Mouse (Mus musculus): ENCODE results near the gene Rpl18.

Gene Rpl18

DNA sequence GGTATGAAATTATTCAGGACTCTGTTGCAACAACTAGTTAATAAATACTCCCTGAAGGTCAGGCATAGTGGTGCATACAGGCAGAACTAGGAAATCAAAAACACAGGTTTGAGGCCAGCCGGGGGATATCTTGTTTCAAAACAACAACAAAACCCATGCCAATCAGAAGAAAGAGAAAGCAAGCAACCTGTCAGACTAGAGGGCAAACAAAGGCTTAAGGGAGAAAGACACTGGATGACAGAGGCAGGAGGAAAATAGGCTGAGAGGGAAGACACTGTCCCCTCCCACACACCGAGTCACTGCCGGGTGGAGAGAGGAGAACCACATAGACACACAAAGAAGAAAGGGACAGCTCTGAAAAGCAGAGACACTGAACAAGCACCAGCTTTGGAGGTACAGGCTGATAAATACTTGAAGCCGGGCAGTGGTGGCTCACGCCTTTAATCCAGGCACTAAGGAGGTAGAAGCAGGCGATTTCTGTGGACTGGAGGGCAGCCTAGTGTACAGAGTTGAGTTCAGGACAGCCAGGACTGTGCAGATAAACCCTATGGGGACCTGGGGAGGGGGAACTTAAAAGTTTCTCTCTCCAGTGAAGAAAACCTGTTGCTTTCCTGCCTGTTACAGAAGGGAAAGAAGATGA lies 1.3 kb upstream of the Rpl18 start:
- DNase-seq (ENCODE audit: low spot score), result no peak

DNA sequence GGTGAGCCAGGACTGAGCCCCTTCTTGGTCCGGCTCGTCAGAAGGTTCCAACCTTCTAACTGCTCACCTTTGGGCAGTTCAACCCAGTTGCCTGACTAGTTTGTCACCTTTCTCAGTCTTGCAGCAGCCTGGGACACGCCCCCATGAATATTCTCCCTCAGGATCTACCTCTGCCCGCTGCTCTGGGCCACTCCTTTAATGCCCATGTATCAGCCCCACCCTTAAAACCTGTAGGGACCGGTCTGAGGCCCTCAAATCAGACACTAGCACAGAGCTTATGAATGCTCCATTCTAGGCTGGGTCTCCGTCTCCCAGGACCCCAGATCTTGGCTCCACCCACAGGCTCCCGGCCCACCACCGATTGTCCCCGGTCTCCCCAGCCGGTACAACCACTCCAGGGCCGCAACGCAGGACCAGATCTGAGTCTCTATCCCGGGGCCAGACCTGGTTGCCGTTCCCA lies 597 bp upstream of the Rpl18 start:
- no peak for DNase-seq (ENCODE audit: low spot score)

DNA sequence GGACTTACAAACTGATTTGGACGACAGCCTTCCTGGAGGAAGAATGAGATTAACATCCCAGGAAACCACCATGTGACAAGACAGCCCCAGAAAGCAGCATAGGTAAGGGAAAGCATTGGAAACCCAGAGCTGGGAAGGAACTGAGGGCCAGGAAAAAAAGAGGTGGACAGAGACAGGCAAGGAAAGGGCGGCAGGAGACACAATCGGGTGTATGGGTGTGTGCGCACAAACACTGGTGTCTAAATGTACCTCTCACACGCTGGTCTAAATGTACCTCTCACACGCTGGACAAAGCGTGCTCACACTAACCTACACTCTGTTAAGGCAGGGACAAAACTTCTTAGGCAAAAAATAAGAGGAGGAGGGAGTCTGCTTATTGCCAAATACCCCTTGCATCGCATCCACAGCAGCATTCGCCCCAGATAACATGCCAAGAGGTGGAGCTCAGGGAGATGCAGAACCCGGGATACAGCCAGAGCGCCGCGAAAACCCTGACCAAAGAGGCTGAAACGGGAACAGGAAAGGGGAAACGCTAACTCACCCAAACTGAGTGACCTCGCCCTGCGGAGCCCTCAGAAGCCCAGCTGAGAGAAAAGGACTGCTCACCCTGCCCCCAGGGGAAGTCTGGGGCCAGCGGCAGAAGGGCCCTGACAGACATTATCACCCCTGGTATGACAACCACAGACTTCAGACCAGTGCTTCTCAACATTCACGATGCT lies 643 bp downstream of the Rpl18 start:
- no peak for DNase-seq (ENCODE audit: low spot score)

DNA sequence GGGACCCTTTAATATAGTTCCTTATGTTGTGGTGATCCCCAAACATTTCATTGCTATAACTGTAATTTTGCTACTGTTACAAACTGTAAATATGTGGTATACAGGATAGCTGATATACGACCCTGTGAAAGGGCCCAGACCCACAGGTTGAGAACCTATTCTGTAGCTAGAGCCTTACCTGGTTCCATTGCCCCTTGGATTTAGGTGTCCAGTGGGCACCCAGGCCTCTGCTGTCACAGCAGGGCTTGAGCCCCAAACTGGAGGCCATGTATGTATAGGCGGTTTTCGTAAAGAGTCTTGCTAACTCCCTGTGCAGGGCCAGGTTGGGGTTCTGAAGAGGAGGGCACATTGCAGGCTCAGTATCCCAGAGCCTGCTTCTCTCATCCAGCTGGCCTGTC lies 1.2 kb downstream of the Rpl18 start:
- DNase-seq (ENCODE audit: low spot score), result no peak

DNA sequence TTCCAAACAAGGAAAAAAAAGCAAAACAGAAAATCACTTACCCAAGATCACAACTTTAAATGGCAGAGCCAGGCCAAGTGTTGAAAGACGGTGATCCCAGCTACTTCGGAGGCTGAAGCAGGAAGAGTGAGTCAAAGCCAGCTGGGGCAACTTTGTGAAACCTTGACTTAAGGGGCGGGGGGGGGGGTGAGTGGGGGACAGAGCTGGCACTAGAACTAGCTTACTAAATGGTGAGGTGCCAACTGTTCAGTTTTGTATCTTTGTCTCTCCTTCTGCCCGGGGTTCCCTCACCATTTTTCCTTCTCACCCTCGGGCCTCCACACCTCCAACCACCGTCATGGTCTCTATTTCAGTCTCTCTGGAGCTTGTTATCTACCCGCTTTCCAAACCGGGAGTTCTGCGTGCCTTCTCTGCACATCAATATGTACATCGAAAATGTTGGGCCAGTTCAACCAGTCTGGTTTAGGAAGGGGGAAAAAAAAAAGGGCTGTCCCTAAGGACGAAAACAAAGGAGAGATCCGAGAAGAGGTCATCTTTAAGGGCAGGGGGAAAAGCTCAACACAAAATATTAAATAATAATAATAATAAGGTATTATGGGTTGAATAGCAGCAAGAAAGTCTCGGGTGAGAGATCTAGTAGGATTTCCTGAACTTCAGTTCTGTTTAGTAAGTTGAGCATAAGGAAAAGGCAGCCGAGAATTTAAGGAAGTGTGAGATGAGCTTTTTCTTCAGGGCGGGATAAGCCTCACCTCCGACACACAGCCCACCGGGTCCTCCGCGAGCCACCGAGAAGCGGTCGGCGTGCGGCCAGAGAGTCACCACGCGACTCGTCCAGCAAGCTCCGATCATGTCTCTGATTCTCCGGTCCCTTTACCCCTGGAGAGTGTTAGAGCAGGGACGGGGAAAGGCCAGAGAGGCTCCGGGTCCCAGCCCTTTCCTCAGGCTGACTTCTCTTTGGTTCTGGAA lies 2.0 kb downstream of the Rpl18 start:
- no peak for DNase-seq (ENCODE audit: low spot score)

DNA sequence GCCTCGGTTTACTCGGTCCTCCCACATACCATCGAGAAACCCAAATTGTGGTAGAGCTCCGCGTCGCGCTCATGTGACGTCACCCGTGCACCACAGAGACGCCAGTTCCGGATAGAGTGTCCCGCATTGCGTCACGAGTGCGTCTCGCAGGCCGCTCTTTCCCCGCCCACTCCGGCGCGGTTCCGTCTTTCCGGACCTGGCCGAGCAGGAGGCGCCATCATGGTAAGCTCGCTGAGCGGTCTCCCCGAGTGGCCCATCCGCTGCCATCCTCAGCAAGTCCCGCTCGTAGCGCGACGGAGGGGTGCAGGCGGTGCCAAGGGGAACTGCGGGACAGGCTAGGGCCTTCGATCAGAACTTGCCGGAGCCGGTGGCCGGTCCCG lies 2.7 kb downstream of the Rpl18 start, which contains the start of gene Sphk2:
Sphk2 (minus strand) TSS at position 85 of the 380 bp plus-strand sequence.
- peak; percentile 98 for DNase-seq (ENCODE audit: low spot score)

DNA sequence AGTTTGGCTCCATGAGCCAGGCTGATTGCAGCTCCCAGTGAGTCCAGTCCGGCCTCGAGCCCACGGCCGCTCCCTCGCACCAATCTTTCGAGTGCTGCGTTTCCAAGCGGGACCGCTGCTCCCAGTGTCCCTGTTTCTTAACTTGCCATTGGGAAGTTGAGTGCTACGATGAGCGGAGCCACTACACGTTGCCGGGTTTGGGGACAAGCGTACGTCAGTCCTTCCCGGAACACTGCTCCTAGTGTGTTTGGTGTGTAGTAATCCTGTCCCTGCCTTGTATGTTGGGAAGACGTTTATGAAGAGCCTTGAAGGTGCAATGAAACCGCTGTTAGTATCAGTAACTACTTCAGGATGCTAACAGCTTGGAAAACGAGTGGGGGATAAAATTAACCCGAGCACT lies 3.1 kb downstream of the Rpl18 start:
- DNase-seq (ENCODE audit: low spot score), result no peak

DNA sequence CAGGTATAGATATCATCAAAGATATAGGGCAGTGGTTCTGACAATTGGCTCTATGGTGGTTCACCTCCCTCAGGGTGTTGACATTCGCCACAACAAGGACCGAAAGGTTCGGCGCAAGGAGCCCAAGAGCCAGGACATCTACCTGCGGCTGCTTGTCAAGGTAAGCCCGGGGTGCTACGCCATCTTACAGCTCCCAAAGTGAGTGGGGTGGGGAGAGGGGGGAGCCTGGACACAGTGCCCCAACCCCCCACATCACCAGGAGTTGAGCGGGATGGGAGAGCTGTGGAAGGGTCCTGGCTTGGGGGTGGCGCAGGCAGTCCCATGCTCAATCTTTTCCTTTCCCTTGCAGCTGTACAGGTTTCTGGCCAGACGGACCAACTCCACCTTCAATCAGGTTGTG lies 3.9 kb downstream of the Rpl18 start:
- no peak for DNase-seq (ENCODE audit: low spot score)

DNA sequence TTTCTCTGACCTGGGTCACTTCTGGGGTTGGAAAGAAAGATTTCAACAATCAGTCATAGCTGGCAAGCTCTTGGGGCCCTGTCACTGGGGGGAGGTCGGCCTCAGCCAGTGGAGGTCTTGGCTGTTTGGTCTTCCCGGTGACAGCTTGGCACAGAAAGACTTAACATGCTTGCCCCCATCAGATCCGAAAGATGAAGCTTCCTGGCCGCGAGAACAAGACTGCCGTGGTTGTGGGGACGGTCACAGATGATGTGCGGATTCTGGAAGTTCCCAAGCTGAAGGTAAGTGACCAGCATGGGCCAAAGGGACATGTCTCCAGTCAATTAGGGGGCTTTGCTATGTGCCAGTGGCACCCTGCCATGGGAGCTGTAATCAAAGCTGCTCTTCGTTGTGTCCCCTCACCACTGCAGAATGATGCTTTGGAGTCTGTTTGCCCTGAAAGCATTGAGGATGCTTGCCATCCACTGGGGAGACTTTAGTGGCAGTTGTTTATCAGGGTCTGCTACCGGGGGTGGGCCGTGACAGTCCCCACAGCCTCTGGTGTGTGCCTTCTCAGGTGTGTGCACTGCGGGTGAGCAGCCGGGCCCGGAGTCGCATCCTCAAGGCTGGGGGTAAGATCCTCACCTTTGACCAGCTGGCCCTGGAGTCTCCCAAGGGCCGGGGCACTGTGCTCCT lies 4.6 kb downstream of the Rpl18 start:
- DNase-seq (ENCODE audit: low spot score), result no peak

DNA sequence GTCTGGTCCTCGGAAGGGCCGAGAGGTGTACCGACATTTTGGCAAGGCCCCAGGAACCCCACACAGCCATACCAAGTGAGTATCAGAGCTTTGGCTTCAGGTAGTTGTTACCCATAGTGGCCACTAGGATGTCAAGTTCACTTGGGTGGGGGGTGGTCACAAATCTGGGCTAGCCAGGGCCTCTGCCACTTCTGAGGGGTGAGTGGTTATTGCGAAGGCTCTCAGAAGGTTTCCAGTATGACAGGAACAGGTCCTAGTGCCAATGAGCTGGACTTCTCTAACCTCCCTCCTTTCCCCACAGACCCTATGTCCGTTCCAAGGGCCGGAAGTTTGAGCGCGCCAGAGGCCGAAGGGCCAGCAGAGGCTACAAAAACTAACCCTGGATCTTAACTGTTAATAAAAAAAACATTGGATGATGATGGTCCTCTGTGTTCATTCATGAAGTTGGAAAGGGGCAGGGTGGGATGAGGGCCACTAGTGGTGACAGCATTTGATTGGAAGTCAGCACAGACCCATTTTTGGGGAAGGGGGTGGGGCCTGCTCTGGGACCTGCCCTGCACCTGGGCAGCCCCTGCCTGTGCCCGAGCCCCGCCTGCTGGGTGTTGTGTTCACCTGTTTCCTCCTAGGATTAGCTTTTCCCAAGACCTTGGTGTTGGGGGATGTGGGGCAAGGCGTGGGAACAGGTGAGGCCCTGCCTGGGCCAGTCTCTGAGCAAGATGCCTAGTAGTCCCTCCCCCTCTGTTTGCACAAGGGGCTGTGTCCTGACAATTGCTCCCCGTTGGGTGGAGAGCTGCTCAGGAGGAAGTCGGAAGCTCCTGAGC lies 5.4 kb downstream of the Rpl18 start, which contains the start of gene Fam83e:
Fam83e (plus strand) TSS at position 800 of the 821 bp plus-strand sequence.
- DNase-seq (ENCODE audit: low spot score), result no peak

DNA sequence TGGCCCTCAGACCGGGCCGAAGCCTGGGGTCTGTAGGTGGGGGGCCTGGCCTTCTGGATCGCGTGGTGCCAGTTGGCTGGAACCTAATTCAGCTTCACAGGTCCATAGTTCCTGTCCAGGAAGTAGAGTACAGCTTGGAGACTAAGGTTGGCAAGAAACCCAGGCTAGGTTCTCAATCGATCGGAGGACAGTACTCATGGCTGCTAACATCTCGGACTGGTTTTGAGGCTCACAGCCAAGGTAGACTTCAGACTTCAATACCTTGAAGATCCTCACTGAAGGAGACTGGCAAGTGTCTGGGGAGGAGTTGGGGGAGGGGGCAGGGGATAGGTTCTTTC lies 5.9 kb downstream of the Rpl18 start:
- no peak for DNase-seq (ENCODE audit: low spot score)

DNA sequence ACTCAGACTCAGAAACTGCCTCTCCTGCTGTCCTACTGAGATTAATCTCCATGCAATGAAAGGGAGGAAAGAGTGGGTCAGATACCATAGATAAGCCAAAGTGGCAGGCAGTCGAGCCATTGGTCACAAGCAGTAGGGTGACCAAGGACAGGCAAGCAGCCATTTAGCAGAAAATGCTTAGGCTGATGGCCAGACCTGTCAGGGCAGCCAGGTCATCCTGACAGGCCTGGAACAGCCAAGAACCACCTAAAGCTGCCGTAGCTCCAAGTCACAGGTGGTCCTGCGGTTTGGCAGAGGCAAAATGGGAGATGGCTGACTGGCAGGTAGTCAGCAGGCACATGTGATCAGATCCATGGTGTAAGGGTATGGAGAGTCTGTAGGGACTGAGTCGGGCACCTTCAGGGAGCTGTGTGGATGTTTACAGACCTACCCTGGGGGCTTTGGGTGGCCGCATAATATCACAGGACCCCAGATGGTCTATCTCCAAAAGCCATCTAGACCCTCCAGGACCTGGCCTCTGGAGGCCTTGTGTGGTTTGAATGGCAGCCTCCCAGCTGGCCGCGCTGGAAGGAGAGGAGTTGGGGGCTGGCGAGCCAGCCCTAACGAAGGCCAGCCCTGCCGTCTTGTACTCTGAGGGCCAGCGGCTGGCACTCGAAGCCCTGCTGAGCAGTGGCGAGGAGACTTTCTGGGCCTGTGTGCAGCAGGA lies 6.5 kb downstream of the Rpl18 start:
- no peak for DNase-seq (ENCODE audit: low spot score)

DNA sequence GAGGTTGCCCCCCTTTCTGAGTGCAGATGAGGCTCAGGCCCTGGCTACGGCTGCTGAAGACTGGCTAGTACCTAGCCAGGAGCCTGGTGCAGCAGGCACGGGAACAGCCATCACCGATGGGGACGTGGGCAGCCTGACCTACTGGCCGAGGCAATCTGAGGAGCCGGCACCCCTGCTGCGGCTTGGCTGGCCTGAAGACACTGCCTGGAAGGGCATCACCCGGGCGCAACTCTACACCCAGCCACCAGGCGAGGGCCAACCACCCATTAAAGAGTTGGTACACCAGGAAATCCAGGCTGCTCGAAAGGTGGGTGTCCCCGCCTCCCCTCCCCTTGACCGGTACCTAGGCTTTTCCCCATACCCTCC lies 7.1 kb downstream of the Rpl18 start:
- DNase-seq (ENCODE audit: low spot score), result no peak

DNA sequence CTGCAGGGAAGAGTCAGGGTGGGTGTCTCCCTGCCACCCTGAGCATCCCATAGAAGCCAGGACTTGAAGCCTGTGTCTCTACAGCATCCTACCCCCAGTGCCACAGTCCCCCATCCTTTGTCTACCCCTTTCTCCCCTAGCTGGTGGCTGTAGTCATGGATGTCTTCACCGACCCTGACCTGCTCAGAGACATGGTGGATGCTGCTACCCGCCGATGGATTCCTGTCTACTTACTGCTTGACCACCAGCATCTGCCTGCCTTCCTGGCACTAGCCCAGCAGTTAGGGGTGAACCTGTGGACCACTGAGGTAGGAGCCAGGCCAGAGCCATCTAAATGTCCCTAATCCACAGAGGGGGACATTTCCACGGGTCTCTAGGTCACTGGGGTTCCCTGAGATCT lies 8.0 kb downstream of the Rpl18 start:
- no peak for DNase-seq (ENCODE audit: low spot score)

DNA sequence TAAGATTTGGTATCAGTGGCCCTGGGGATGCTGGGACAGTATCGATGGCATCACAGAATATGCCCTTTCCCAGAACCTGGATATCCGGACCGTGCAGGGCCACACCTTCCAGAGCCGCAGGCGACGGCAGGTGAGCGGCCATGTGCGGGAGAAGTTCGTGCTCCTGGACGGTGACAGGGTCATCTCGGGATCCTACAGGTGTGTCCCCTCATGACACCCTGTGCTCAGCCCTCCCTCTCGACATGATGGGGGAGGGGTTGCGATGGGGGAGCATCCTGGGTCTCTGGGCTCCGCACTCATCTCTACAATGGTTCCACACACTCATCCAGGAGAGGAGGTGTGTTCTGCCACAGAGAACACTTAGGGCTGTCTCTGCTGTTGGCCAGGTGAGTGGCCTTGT lies 8.5 kb downstream of the Rpl18 start:
- DNase-seq (ENCODE audit: low spot score), result no peak

DNA sequence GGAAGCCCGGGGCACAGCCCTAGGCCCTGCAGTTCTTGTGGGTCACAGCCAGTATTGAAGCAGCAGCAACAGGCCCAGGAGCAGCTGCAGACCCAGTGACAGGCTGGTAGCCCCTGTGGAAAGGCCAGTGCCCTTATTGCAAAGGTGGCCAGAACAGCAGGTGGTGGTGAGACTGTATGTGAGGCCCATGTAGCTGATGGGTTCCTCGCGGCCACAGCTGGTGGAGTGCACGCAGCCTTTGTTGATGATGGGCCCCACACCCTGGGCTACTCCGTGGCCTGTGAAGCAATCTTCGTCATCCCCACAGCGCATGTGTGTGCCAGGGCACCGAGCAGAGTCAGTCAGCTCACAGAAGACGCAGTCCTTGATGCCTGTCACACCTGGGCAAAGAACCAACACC lies 9.9 kb downstream of the Rpl18 start:
- DNase-seq (ENCODE audit: low spot score), result no peak

DNA sequence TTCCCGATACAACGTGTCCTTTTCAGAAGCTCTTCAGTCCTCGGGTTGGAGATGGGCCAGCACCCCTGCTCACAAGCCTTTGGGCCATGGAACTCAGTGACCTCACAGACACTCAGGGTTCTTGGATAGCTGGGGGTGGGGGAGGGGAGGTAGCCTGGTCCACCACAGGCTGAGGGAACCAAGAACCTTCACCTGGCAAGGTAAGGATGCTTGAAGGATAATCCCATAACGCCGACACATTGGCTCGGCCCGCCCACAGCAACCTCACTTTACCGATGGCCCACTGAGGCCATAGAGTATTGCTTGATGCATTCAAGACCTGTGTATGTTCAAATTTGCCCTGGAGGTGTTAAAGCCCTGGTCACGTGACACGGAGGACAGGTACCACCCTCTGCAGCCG lies 10.5 kb downstream of the Rpl18 start, which contains the start of gene Spaca4:
Spaca4 (minus strand) TSS at position 101 of the 400 bp plus-strand sequence.
- no peak for DNase-seq (ENCODE audit: low spot score)

DNA sequence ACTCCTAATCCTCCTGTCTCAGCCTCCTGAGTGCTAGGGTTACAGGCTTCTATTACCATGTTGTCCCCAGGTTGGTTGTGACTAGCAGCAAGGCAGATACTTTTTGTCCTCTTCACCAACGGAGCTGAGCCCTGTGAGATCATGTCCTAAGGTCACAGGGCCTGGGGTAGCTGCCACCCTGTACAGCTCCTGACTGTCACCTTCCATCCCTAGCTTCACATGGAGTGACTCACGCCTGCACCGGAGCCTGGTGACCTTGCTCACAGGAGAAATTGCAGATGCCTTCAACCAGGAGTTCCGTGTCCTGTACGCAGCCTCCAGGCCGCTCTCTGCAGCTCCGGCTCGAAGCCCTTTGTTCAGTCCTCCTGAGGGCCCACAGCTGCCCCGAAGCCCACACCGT lies 11.2 kb downstream of the Rpl18 start:
- DNase-seq (ENCODE audit: low spot score), result no peak

DNA sequence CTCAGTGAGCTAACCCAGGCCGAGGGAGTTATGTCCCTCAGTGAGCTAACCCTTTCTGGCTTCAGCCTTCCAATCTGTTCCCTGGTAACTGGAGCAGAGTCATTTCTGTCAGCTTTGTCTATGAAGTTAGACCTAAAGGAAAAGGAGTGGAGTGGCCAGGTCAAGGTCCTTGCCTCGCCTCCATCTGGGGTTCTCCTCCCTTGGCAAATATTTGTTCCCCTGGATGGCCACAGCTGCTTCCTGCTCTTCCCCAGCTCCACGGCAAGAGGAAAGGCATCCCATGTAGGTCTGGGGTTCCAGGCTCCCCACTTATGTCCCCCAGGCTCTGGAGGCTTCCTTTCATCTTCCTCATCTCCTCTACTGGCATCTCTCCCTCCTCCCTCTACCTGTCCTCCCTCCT lies 12.4 kb downstream of the Rpl18 start:
- no peak for DNase-seq (ENCODE audit: low spot score)

DNA sequence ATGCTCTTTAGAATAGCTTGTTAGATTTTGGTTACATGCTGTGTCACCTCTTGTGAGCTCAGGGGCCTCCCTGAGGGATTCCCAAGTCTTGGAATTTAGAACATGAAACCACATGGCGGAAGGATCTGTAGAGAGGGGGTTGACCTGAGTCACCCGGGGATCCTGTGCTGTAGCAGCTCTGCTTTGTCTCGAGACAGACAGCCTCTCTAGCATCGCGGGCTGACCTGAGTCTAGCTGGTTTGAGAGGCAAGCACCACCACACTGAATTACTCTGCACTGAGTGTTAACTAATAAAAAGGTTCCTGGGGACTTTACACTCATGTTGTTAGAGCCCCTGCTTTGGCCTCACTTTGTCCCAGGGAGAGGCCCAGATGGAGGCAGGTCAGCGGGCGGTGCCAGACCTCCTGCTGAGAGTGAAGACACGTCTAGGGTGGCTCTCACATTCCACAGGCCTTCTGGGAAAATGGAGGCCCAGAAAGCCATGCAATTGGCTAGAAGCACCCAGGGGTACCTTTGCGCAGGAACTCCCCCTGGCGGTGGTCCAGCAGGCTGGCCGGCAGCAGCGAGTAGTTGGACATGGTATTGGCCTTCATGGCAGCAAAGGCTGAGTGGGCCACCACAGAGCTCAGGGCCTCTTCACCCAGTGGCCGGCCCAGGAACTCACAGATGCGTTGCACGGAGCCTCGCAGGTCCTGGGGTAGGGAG lies 15.6 kb downstream of the Rpl18 start:
- no peak for DNase-seq (ENCODE audit: low spot score)
